Mouse (Mus musculus) MEL (cell line): ENCODE data around the gene Stt3b.

Experiments used
- CTCF ChIP-seq, 3 experiments: IDR thresholded peaks in 2 of 3; conservative IDR thresholded peaks in 1 of 3; 2 replicates each; pipeline ENCODE4 v1.5.1; 2011 to 2012; ENCODE audit warnings: low read length in 3 of 3, low read depth in 2 of 3, mild to moderate bottlenecking in 2 of 3, improper control_type of control experiment in 1 of 3, inconsistent platforms in 1 of 3, mixed read lengths in 1 of 3, moderate library complexity in 1 of 3; ENCODE audit not compliant: control insufficient read depth in 1 of 3, insufficient read depth in 1 of 3, poor library complexity in 1 of 3, severe bottlenecking in 1 of 3
- GATA1 ChIP-seq: IDR thresholded peaks from 2 replicates; pipeline ENCODE4 v1.6.1; 2011; ENCODE audit warnings: low read depth, low read length, improper control_type of control experiment
- POLR2AphosphoS2 ChIP-seq: IDR thresholded peaks from 2 replicates; pipeline ENCODE4 v1.6.1; 2011; ENCODE audit warnings: low read length, improper control_type of control experiment
- ZMIZ1 ChIP-seq: IDR thresholded peaks from 2 replicates; pipeline ENCODE4 v1.6.1; 2012; ENCODE audit warnings: low read depth, mild to moderate bottlenecking, inconsistent platforms, low read length, improper control_type of control experiment, moderate library complexity

DNA sequence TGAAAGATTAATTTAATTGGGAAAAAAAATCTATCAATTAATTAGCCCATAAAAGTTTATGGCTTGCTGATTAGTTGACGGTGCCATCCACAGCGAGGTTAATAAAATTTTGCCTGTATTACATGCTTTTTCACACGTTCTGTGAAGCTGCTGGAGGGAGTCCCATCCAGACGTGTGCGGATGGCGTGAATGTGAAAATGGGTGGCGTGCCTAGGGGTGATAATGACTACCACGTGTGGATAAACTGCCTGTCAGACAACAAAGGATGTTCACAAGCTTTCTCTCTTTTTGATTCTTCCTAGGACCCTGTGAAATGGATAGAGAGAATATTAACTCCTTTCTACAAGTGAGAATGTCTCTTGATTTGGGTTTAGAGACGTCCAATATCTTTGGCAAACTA is 31.4 kb upstream of the Stt3b start:
- TF ChIP-seq CTCF (IDR thresholded peaks at IDR 0.05 in 2 of 3, conservative IDR thresholded peaks at IDR 0.05 in 1 of 3; ENCODE audit: control insufficient read depth in 1 of 3, insufficient read depth in 1 of 3, low read depth in 2 of 3, low read length in 3 of 3, poor library complexity in 1 of 3, severe bottlenecking in 1 of 3) (no peak), ZMIZ1 (no peak), POLR2AphosphoS2 (no peak), GATA1 (no peak)
